Mouse (Mus musculus) intestine, embryonic 16.5 days (tissue): ENCODE results near the gene 4933434E20Rik. TPM values are rescaled to one million over a fixed set of nuclear protein-coding genes. Genes with fewer than 3 reads are reported as not detected.

Experiments
- ATAC-seq: fragments of 200-750 bp; cut with Nextera tagmentation; 2 replicates; pipeline ENCODE4 v1.8.0; 2017; ENCODE audit warnings: moderate TSS enrichment, moderate library complexity
- H3K27ac ChIP-seq: fragments of 300-500 bp; sonication (generic); 2 replicates; pipeline ENCODE4 v1.5.1; 2014; ENCODE audit warnings: mild to moderate bottlenecking, low read length
- H3K27me3 ChIP-seq: fragments of 300-500 bp; sonication (generic); replicated peaks from 2 replicates; pipeline ENCODE4 v1.6.1; 2014; ENCODE audit warnings: low read length, control low read depth, mixed read lengths; ENCODE audit not compliant: control insufficient read depth, insufficient read depth
- H3K36me3 ChIP-seq: fragments of 300-500 bp; sonication (generic); 2 replicates; pipeline ENCODE4 v1.6.1; 2014; ENCODE audit warnings: low read length, control low read depth; ENCODE audit not compliant: control insufficient read depth, insufficient read depth
- H3K4me1 ChIP-seq: fragments of 300-500 bp; sonication (generic); 2 replicates; pipeline ENCODE4 v1.6.1; 2014; ENCODE audit warnings: low read length, control low read depth, mixed read lengths; ENCODE audit not compliant: control insufficient read depth, insufficient read depth
- H3K4me2 ChIP-seq: fragments of 300-500 bp; sonication (generic); 2 replicates; pipeline ENCODE4 v1.6.1; 2014; ENCODE audit warnings: low read depth, low read length, control low read depth
- H3K4me3 ChIP-seq: fragments of 300-500 bp; sonication (generic); 2 replicates; pipeline ENCODE4 v1.5.1; 2014; ENCODE audit warnings: mild to moderate bottlenecking, low read length
- H3K9ac ChIP-seq: fragments of 300-500 bp; sonication (generic); 2 replicates; pipeline ENCODE4 v1.6.1; 2014; ENCODE audit warnings: low read depth, low read length
- H3K9me3 ChIP-seq: fragments of 300-500 bp; sonication (generic); 2 replicates; pipeline ENCODE4 v1.6.1; 2016; ENCODE audit warnings: low read length, control low read depth; ENCODE audit not compliant: control insufficient read depth
- WGBS: fragments of 180-500 bp; shearing (Covaris S2); extraction: QIAGEN DNeasy Blood & Tissue Kit; methylation state at CpG from one replicate; pipeline ENCODE4 v1.1.7; 2014; 5-methylcytosine and 5-hydroxymethylcytosine counted together
- polyA plus RNA-seq: library from polyadenylated mRNA; unstranded; fragments of >200 nt; fragmentation: Nextera tagmentation; extraction: Ambion mirVana; gene quantifications from 2 replicates; pipeline ENCODE4 v1.2.1, GENCODE M21; 2015

The 4933434E20Rik gene
- polyA plus RNA-seq, 1 experiment from 2014 or later: 199 TPM

- Histone ChIP-seq H3K27ac (no peak overlapping the region), H3K36me3 (peaks cover 9% of the 10 kb centered on the region; the same call in 1 of the 2 replicates)
- WGBS: 93% methylated on average over 6 of the region's 6 CpGs
Observed at GRCm38 (mm10) chr3:90061549-90061948, 10.1 kb downstream of the 4933434E20Rik start.

GRCm38 (mm10) chr3:90062539-90062938 lies 11.1 kb downstream of the 4933434E20Rik start:
- Histone ChIP-seq H3K4me3 (no peak overlapping the region), H3K4me1 (no peaks in the 10 kb centered on the region), H3K27ac (no peak overlapping the region), H3K9me3 (no peaks in the 10 kb centered on the region), H3K36me3 (0 out of 2 replicates have a peak, but pooled peaks cover 3% of the 10 kb centered on the region), H3K27me3 (no peaks in the 10 kb centered on the region), H3K4me2 (no peak overlapping the region), H3K9ac (no peak overlapping the region)
- 71% methylated on average over 2 of the region's 2 CpGs for WGBS
- no peak for ATAC-seq

More at GRCm38 (mm10) chr3:90061549-90061948, 10.1 kb downstream of the 4933434E20Rik start:
- H3K4me2 ChIP-seq: no peak overlapping the region
- no peaks in the 10 kb centered on the region for H3K9me3 ChIP-seq
- no peaks in the 10 kb centered on the region for H3K4me1 ChIP-seq
- ATAC-seq: no peak
- no peak overlapping the region for H3K9ac ChIP-seq
- H3K27me3 ChIP-seq: no peaks in the 10 kb centered on the region
- no peak overlapping the region for H3K4me3 ChIP-seq

- no peak for ATAC-seq
- 86% methylated on average over 3 of the region's 3 CpGs for WGBS
- Histone ChIP-seq H3K27me3 (no peaks in the 10 kb centered on the region), H3K4me1 (no peaks in the 10 kb centered on the region), H3K9me3 (no peaks in the 10 kb centered on the region), H3K27ac (no peak overlapping the region), H3K4me2 (no peak overlapping the region), H3K9ac (no peak overlapping the region), H3K4me3 (no peak overlapping the region), H3K36me3 (no peaks in the 10 kb centered on the region)
Observed at GRCm38 (mm10) chr3:90064383-90064782, 12.9 kb downstream of the 4933434E20Rik start.

- no peak overlapping the region for H3K9ac ChIP-seq
- ATAC-seq: no peak
- no peak overlapping the region for H3K4me2 ChIP-seq
- H3K9me3 ChIP-seq: no peaks in the 10 kb centered on the region
- H3K36me3 ChIP-seq: no peaks in the 10 kb centered on the region
- H3K27ac ChIP-seq: no peak overlapping the region
- H3K4me3 ChIP-seq: no peak overlapping the region
- H3K27me3 ChIP-seq: no peaks in the 10 kb centered on the region
- WGBS: 61% methylated on average over 3 of the region's 3 CpGs
- H3K4me1 ChIP-seq: no peaks in the 10 kb centered on the region
Observed at GRCm38 (mm10) chr3:90065553-90065952, 14.1 kb downstream of the 4933434E20Rik start.

- no peak for ATAC-seq
- 79% methylated on average over 4 of the region's 4 CpGs for WGBS
Observed at GRCm38 (mm10) chr3:90067851-90068250, 16.4 kb downstream of the 4933434E20Rik start.

GRCm38 (mm10) chr3:90069688-90070087 lies 18.3 kb downstream of the 4933434E20Rik start:
- Histone ChIP-seq H3K9me3 (no peaks in the 10 kb centered on the region), H3K4me2 (no peak overlapping the region), H3K4me1 (no peaks in the 10 kb centered on the region), H3K36me3 (no peaks in the 10 kb centered on the region), H3K27me3 (no peaks in the 10 kb centered on the region), H3K27ac (no peak overlapping the region), H3K4me3 (no peak overlapping the region), H3K9ac (no peak overlapping the region)
- no peak for ATAC-seq
- WGBS: 68% methylated on average over 7 of the region's 7 CpGs

More at GRCm38 (mm10) chr3:90067851-90068250, 16.4 kb downstream of the 4933434E20Rik start:
- Histone ChIP-seq H3K4me1 (no peaks in the 10 kb centered on the region), H3K9me3 (no peaks in the 10 kb centered on the region), H3K4me2 (no peak overlapping the region), H3K36me3 (no peaks in the 10 kb centered on the region), H3K4me3 (no peak overlapping the region), H3K27me3 (no peaks in the 10 kb centered on the region), H3K27ac (no peak overlapping the region), H3K9ac (no peak overlapping the region)

GRCm38 (mm10) chr3:90072294-90072693 lies 20.9 kb downstream of the 4933434E20Rik start, which contains the start of gene Tpm3:
Tpm3 (plus strand) TSS chr3:90072649.
- Histone ChIP-seq H3K9ac (no peak within 1 kb of the TSS), H3K27me3 (no peaks in the 10 kb centered on the region), H3K4me3 (no peak within 1 kb of the TSS), H3K27ac (no peak within 1 kb of the TSS), H3K4me2 (no peak within 1 kb of the TSS), H3K36me3 (no peaks in the 10 kb centered on the region), H3K9me3 (no peaks in the 10 kb centered on the region), H3K4me1 (peaks cover 5% of the 10 kb centered on the region)
- ATAC-seq: no peak
- 61% methylated on average over 4 of the region's 4 CpGs for WGBS

- peaks cover 11% of the 10 kb centered on the region for H3K4me1 ChIP-seq
- H3K27me3 ChIP-seq: no peaks in the 10 kb centered on the region
- H3K36me3 ChIP-seq: no peaks in the 10 kb centered on the region
- ATAC-seq: no peak
- H3K27ac ChIP-seq: no peak overlapping the region
- 18% methylated on average over 5 of the region's 5 CpGs for WGBS
- H3K4me3 ChIP-seq: no peak overlapping the region
- H3K9ac ChIP-seq: 0 out of 2 replicates have a peak overlapping the region, but pooled peaks have one; percentile 16
- H3K9me3 ChIP-seq: no peaks in the 10 kb centered on the region
- 0 out of 2 replicates have a peak overlapping the region, but pooled peaks have one; percentile 32 for H3K4me2 ChIP-seq
Observed at GRCm38 (mm10) chr3:90076921-90077716, 25.7 kb downstream of the 4933434E20Rik start.

GRCm38 (mm10) chr3:90078224-90078623 lies 26.8 kb downstream of the 4933434E20Rik start:
- WGBS: 49% methylated on average over 5 of the region's 5 CpGs
- Histone ChIP-seq H3K27ac (no peak overlapping the region), H3K4me3 (no peak overlapping the region), H3K4me1 (peaks cover 18% of the 10 kb centered on the region), H3K9ac (no peak overlapping the region), H3K9me3 (no peaks in the 10 kb centered on the region), H3K36me3 (no peaks in the 10 kb centered on the region), H3K27me3 (no peaks in the 10 kb centered on the region), H3K4me2 (no peak overlapping the region)
- no peak for ATAC-seq
